Mouse (Mus musculus) erythroblast, adult 5-6 weeks (primary cell): ENCODE results near the gene Chl1. TPM values are rescaled to one million over a fixed set of nuclear protein-coding genes. Genes with fewer than 3 reads are reported as not detected.

Source experiments
- ATAC-seq: replicated peaks from 2 replicates; pipeline ENCODE4 v1.8.0; 2016; ENCODE audit warnings: moderate number of reproducible peaks, mild to moderate bottlenecking, moderate TSS enrichment, inconsistent platforms; ENCODE audit not compliant: poor library complexity, low FRiP score, severe bottlenecking
- total RNA-seq, 2 experiments: library from RNA; stranded (forward) in 1 of 2; stranded (reverse) in 1 of 2; fragments of 150-400 nt in 1 of 2; fragments of 200-764, 138-1000 nt in 1 of 2; gene quantifications; 2 replicates each; pipeline versions ENCODE4 v1.2.3 to v1.2.4; 2015 to 2017; ENCODE audit warnings: low replicate concordance in 2 of 2

Gene Chl1
- total RNA-seq, 2 experiments from 2014 or later: not detected

- no peak for ATAC-seq
Observed at GRCm38 (mm10) chr6:103632856-103633255, 122.5 kb downstream of the Chl1 start.

GRCm38 (mm10) chr6:103656778-103657177 lies 146.4 kb downstream of the Chl1 start:
- no peak for ATAC-seq

- ATAC-seq: no peak
Observed at GRCm38 (mm10) chr6:103659173-103659572, 148.8 kb downstream of the Chl1 start.

GRCm38 (mm10) chr6:103665206-103665605 lies 154.8 kb downstream of the Chl1 start:
- no peak for ATAC-seq

- no peak for ATAC-seq
Observed at GRCm38 (mm10) chr6:103665677-103666316, 155.4 kb downstream of the Chl1 start.

GRCm38 (mm10) chr6:103673111-103673510 lies 162.7 kb downstream of the Chl1 start:
- ATAC-seq: no peak

- ATAC-seq: no peak
Observed at GRCm38 (mm10) chr6:103674332-103674731, 163.9 kb downstream of the Chl1 start.

- ATAC-seq: no peak
Observed at GRCm38 (mm10) chr6:103675145-103675544, 164.8 kb downstream of the Chl1 start.

GRCm38 (mm10) chr6:103676664-103677063 lies 166.3 kb downstream of the Chl1 start:
- no peak for ATAC-seq

GRCm38 (mm10) chr6:103677072-103677471 lies 166.7 kb downstream of the Chl1 start:
- no peak for ATAC-seq

GRCm38 (mm10) chr6:103682854-103683574 lies 172.6 kb downstream of the Chl1 start:
- no peak for ATAC-seq

GRCm38 (mm10) chr6:103692511-103692910 lies 182.1 kb downstream of the Chl1 start:
- no peak for ATAC-seq

GRCm38 (mm10) chr6:103697349-103698028 lies 187.1 kb downstream of the Chl1 start:
- ATAC-seq: no peak; the same call in 1 of the 2 replicates

- ATAC-seq: no peak
Observed at GRCm38 (mm10) chr6:103699482-103699881, 189.1 kb downstream of the Chl1 start.

GRCm38 (mm10) chr6:103699895-103700294 lies 189.5 kb downstream of the Chl1 start:
- ATAC-seq: no peak

- ATAC-seq: no peak
Observed at GRCm38 (mm10) chr6:103700336-103700735, 189.9 kb downstream of the Chl1 start.

GRCm38 (mm10) chr6:103706366-103706765 lies 196.0 kb downstream of the Chl1 start:
- no peak for ATAC-seq

- no peak for ATAC-seq
Observed at GRCm38 (mm10) chr6:103739291-103739690, 228.9 kb downstream of the Chl1 start.

- ATAC-seq: no peak
Observed at GRCm38 (mm10) chr6:103742784-103743183, 232.4 kb downstream of the Chl1 start.

GRCm38 (mm10) chr6:103746103-103746502 lies 235.7 kb downstream of the Chl1 start:
- no peak for ATAC-seq
